Mouse (Mus musculus): ENCODE measurements around the gene Gpsm2.
A peak's percentile ranks its signal among the peaks of the same experiment; 100 is the strongest.

The Gpsm2 gene

GRCm38 (mm10) chr3:108722036-108722872 lies at the start of gene Gpsm2:
TSS of gene Gpsm2 (minus strand) at chr3:108722309.
- DNase-seq: peak; percentile 98

- peak; percentile 55 for DNase-seq
Measured at GRCm38 (mm10) chr3:108770725-108771368, 48.7 kb upstream of the Gpsm2 start.

GRCm38 (mm10) chr3:108769547-108769946 lies 47.4 kb upstream of the Gpsm2 start:
- no peak for DNase-seq

- DNase-seq: no peak
Measured at GRCm38 (mm10) chr3:108767416-108767815, 45.3 kb upstream of the Gpsm2 start.

- no peak for DNase-seq
Measured at GRCm38 (mm10) chr3:108766943-108767342, 44.8 kb upstream of the Gpsm2 start.

- DNase-seq: no peak
Measured at GRCm38 (mm10) chr3:108765476-108765875, 43.4 kb upstream of the Gpsm2 start.

- DNase-seq: no peak
Measured at GRCm38 (mm10) chr3:108764976-108765375, 42.9 kb upstream of the Gpsm2 start.

- no peak for DNase-seq
Measured at GRCm38 (mm10) chr3:108763691-108764090, 41.6 kb upstream of the Gpsm2 start.

GRCm38 (mm10) chr3:108762597-108763111 lies 40.5 kb upstream of the Gpsm2 start:
- DNase-seq: no peak

GRCm38 (mm10) chr3:108759566-108760420 lies 37.7 kb upstream of the Gpsm2 start:
- no peak for DNase-seq

GRCm38 (mm10) chr3:108757570-108757969 lies 35.5 kb upstream of the Gpsm2 start:
- no peak for DNase-seq

GRCm38 (mm10) chr3:108756131-108756530 lies 34.0 kb upstream of the Gpsm2 start:
- DNase-seq: no peak

- DNase-seq: no peak
Measured at GRCm38 (mm10) chr3:108755542-108755941, 33.4 kb upstream of the Gpsm2 start.

GRCm38 (mm10) chr3:108754541-108754940 lies 32.4 kb upstream of the Gpsm2 start:
- DNase-seq: no peak

GRCm38 (mm10) chr3:108751691-108752090 lies 29.6 kb upstream of the Gpsm2 start:
- no peak for DNase-seq

- DNase-seq: no peak
Measured at GRCm38 (mm10) chr3:108751061-108751460, 29.0 kb upstream of the Gpsm2 start.

GRCm38 (mm10) chr3:108744060-108744459 lies 22.0 kb upstream of the Gpsm2 start:
- DNase-seq: no peak

GRCm38 (mm10) chr3:108739045-108739708 lies 17.1 kb upstream of the Gpsm2 start, which contains the start of gene Aknad1:
TSS of gene Aknad1 (plus strand) at chr3:108739658.
- no peak for DNase-seq

GRCm38 (mm10) chr3:108737761-108738160 lies 15.7 kb upstream of the Gpsm2 start:
- DNase-seq: no peak

GRCm38 (mm10) chr3:108730316-108730715 lies 8.2 kb upstream of the Gpsm2 start:
- peak; percentile 51 for DNase-seq

GRCm38 (mm10) chr3:108727776-108728175 lies 5.7 kb upstream of the Gpsm2 start:
- no peak for DNase-seq

- no peak for DNase-seq
Measured at GRCm38 (mm10) chr3:108727344-108727743, 5.2 kb upstream of the Gpsm2 start.
